Mouse (Mus musculus): Measurements from ENCODE around the gene Fam186a. TPM values are rescaled to one million over a fixed set of nuclear protein-coding genes. Genes with fewer than 3 reads are reported as not detected.
"Not testable (repeated sequence)": the region's sequence is repeated elsewhere in the genome, so short reads cannot be mapped to it uniquely, and the experiment has no call there.

Gene Fam186a
- total RNA-seq, 4 experiments from 2014 or later = 0.08 to 0.50 (median 0.15) TPM

- no peak for DNase-seq (ENCODE audit: low spot score)
These were observed 32.4 kb downstream of the Fam186a start for GRCm38 (mm10) chr15:99934501-99934900.

DNA sequence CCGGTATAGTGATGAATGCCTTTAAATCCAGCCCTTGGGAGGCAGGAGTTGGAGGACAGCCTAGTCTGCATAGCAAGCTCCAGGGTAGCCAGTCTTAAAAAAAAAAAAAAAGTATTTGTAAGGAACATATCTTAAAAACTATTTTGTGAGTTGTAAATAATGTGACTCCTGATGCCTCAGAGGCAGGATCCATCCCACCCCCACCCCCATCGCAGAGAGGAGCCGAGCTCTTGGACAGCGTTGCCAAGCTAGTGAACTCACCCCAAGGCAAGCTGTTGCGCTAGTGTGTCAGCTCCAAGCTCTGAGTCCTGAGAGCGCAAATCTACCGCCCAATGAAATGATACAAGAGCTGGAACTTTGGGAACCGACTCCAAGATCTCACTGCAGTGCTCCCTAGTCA is 35.6 kb downstream of the Fam186a start:
- no peak for DNase-seq (ENCODE audit: low spot score)

DNA sequence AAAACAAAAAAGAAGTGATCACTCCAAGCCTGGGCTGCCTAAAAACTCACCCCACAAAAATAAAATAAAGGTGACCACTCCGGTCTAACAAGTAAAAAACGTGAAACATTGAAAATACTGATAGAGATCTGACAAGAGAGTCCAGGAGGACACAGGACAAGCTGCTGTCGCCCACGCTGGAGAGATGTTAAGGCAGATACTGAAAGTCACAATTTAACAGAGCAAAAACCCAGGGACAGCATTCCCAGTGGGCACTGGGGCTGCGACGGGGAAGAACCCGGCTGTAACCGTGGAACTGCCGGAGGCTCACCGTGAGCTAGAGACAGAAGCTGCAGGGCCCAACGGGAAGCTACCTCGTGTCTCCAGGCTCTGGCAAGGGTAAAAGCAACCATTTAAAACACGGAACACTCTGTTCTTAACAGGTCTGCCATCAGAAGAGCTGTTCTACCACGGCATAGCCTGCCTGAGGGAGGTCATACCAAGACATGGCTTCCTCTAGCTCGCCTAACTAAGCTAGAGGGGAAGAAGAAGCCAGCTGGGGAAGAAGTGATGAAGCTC is 47.2 kb downstream of the Fam186a start:
- DNase-seq (ENCODE audit: low spot score) = no peak

- no peak for DNase-seq (ENCODE audit: low spot score)
These were observed 49.6 kb downstream of the Fam186a start for GRCm38 (mm10) chr15:99917264-99917663.

DNA sequence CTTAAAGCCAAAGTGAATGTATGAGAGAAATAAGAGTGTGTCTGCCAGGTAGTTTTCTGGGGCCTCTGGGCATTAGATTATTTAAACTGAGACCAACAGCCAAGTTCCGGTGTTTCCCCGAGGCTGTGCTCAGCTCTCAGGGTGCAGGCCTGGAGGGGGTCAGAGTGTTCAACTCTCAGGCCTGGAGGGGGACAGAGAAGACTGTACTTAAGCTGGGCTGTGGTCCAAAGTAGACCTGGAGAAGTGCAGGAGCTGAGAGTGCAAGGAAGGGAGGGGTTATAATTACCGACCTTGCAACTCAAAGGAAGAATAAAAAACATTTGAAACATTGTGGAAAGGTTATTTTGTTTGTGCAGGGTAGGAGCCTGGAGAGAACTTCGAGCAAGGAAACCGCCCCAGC is 52.2 kb downstream of the Fam186a start:
- DNase-seq (ENCODE audit: low spot score) = no peak

DNA sequence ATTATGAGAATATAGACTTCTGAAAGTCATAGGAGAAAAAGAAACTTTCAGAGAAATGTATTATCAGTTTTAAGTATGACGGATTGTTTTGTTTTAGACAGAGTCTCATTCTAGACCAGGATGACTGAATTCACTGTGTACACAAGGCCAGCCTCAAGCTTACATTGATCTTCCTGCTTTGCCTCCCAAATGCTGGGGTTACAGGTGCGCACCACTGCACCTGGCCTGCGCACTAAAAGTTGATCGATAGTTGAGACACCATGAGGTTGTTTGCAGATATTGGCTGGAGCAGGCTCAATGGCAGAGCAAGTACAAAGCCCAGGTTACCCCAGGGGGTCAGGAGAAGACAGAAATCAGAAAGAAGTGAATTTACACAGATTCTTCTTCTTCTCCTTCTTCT is 55.1 kb downstream of the Fam186a start:
- DNase-seq (ENCODE audit: low spot score) = no peak

- not testable (repeated sequence) for DNase-seq (ENCODE audit: low spot score)
These were observed 57.4 kb downstream of the Fam186a start for GRCm38 (mm10) chr15:99909339-99909996.

DNA sequence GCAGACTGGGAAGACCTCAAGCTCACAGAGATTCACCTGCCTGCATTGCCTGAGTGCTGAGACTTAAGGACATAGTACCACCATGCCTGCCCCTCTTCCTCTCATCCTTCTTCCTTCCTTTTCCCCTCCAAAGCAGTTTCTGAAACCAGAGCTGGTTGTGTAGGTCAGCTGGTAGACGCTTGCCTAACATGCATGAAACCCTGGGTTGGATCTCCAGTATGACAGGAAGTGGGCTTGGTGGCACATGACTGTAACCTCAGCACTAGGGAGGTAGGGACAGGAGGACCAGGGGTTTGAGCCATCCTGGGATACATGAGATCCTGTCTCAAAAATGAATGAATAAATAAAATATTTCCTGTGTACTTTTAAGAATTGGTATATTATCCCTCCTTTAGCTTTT is 59.3 kb downstream of the Fam186a start:
- no peak for DNase-seq (ENCODE audit: low spot score)

DNA sequence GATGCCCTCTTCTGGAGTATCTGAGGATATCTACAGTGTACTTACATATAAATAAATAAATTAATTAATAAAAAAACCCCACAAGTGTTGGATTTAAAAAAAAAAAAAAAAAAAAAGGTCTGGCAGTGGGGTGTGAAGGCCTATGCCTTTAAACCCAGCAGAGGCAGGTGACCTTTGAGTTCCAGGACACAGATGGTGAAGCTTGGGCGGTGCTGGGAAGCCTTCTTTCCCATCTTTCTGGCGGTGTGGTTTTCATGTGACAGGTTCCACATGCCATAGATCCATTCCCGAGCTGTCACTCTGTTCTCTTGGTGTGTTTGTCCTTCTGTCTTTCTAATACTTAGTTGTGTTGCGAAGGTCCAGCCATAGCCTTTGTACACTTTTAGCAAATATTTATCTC is 59.8 kb downstream of the Fam186a start:
- DNase-seq (ENCODE audit: low spot score) = no peak

DNA sequence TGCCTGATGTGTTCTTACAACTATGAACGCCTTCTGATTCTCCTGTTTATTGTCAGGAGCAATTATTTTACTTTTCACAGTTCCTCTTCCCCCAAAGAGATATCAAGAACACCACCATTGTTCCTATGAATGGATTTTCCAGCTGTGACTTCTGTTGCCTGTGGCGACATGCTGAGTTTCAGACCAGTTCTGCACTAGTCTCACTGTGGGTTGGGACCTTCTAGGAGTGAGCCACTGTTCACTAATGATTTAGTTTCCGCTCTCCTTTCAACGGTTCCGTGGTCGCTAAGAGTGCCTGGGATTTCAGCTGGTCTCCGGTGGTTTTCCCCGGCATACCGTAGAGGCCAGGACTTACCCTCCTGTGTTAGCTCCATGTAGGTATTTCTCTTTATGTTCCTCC is 62.0 kb downstream of the Fam186a start:
- DNase-seq (ENCODE audit: low spot score) = no peak

GRCm38 (mm10) chr15:99904333-99904732 is 62.5 kb downstream of the Fam186a start:
- peak; percentile 87 for DNase-seq (ENCODE audit: low spot score)

GRCm38 (mm10) chr15:99903227-99903626 is 63.6 kb downstream of the Fam186a start:
- DNase-seq (ENCODE audit: low spot score) = no peak

DNA sequence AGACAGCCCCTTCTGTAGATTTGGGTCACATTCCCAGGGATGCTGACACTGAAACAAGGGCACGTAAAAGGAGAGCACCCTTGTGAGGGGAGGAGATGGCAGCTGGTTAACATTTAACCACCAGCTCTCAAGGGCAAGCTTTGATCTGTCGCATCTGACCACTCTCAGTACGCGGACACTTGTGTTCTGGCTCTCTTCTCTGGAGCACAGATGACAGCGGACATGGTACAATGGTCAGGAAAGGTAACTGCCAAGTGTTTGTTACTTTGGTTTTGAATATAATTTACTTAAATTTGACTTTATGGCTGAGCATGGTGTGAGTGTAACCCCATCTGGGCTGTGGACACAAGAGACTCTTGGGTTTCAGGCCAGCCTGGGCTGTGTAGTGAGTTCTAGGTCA is 64.1 kb downstream of the Fam186a start:
- no peak for DNase-seq (ENCODE audit: low spot score)

- no peak for DNase-seq (ENCODE audit: low spot score)
These were observed 70.2 kb downstream of the Fam186a start for GRCm38 (mm10) chr15:99896621-99897020.

DNA sequence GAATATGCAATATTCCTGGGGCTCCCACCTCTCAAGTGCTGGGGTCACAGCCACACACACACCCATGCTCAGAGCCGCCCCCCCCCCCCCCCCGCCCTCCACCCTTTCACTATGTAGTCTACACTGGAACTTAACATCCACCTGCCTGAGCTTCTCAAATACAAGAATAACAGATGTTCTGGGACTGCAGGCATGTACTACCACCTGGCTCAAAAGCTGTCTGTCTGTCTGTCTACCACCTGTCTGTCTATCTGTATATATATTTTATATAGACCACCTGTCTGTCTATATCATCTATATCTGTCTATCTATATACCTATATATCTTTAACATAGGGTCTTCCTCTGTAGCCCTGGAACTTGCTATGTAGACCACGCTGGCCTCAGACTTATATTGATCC is 75.5 kb downstream of the Fam186a start:
- no peak for DNase-seq (ENCODE audit: low spot score)

GRCm38 (mm10) chr15:99890412-99891236 is 76.2 kb downstream of the Fam186a start:
- no peak for DNase-seq (ENCODE audit: low spot score)

DNA sequence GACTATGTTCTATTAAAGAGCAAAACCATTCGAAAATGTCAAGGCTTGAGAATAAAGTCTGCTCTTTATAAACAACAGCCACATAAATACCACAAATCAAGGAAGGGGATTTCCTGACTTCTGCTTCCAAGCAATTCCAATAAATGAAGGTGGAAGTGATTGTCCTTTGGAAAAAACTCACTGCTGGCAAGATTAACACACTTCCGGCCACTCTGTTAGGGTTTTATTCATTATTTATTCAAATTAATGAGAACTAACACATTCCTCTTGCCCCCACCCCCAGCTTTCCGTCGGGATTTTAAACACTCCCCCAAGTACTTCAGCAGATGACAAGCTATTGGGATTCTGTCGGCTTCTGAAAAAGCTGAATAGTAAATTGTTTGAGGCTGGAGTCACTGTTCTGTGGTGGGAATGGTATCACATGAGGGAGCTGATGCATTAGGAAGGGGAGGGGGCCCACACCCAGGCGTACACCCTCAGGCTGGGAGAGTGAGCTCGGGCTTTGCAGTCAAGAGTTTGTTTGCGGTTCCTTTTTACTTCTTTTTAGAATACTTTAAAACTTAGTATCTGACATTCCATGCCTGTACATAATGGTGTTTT is 77.5 kb downstream of the Fam186a start:
- DNase-seq (ENCODE audit: low spot score) = no peak

- not testable (repeated sequence) for DNase-seq (ENCODE audit: low spot score)
These were observed 79.7 kb downstream of the Fam186a start for GRCm38 (mm10) chr15:99887130-99887529.

- no peak for DNase-seq (ENCODE audit: low spot score)
These were observed 82.8 kb downstream of the Fam186a start for GRCm38 (mm10) chr15:99884038-99884437.

GRCm38 (mm10) chr15:99878541-99878940 is 88.3 kb downstream of the Fam186a start:
- DNase-seq (ENCODE audit: low spot score) = no peak

DNA sequence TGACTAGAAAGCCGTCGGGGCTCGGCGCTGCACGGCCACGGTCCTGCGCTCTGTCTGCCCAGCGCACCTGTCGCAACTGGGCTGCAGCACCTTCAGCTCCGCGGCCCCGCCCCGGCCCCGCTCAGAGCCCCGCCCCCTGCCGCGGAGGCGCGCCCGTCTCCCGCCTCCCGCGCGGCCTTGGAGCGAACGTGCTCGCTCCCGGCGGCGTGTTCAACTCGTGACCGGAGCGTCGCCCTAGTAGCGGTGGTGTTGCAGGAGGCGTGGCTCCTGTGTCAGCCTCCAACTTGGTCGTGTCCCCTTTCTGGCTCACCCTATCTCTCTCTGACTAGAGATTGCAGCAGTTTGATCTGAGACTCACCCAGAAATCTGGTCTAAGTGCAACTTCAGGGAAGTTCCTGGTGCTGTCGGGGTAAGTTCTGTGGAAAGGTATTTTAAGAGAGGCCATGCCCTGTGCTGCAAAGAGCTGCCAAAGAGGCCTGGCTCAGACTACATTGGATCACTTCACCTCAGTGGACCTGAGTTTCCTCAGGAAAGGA is 91.5 kb downstream of the Fam186a start, which contains the start of gene Lima1:
TSS of gene Lima1 (minus strand) at position 123 of the 536 bp plus-strand sequence.
- DNase-seq (ENCODE audit: low spot score) = peak; percentile 81
